Mouse (Mus musculus) central nervous system, embryonic 11.5 days (tissue): ENCODE measurements around the gene Olfr1349. TPM values are rescaled to one million over a fixed set of nuclear protein-coding genes. Genes with fewer than 3 reads are reported as not detected.

Source experiments
- polyA plus RNA-seq: library from polyadenylated mRNA; depleted of rRNA; stranded (reverse); fragments of >200 nt; gene quantifications from 2 replicates; pipeline ENCODE4 v1.2.3, GENCODE M21; 2012; rRNA removed

The Olfr1349 gene
- 0.09 TPM in 1 of 2 replicates, not detected in the other for polyA plus RNA-seq

DNA sequence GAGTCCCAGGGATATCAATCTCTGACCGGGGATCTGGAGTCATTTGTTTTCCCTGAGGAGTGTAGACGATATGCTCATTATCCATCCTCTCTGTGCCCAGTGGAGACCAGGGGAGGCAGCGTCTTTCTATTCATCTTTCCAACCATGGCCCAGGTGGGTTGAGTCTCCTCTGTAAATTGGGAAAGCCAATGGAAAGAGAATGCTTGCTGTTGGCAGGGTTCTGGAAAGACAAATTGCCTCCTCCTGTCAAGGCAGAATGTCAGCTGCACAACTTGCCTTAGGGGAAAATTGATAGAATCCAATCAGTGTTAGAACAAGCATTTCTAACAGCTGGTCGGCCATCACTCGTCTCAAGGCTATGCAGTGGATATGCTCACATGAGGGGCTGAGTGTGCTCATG, at the start of gene Olfr1349:
Olfr1349 (minus strand) TSS at position 101 of the 400 bp plus-strand sequence.

DNA sequence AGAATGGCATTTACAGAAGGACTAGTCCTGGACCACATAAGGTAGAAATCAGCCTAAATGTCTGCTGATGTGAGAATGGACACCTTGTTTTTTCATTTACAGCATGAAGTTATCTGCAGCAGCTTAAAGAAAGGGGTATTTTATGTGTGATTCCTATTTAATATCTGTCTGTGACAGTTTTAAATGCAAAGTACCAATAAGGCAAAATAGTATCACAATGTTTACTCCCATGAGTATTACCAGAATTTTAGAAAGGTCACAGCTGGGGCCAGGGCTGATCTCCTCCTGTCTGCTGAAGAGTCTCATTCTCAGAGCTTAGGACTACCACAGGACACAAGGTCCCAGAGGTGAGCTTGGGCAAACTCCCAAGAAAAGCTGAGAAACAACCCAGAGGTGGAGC, 41.8 kb upstream of the Olfr1349 start, which contains the start of gene Olfr1350:
Olfr1350 (plus strand) TSS at position 301 of the 400 bp plus-strand sequence.

DNA sequence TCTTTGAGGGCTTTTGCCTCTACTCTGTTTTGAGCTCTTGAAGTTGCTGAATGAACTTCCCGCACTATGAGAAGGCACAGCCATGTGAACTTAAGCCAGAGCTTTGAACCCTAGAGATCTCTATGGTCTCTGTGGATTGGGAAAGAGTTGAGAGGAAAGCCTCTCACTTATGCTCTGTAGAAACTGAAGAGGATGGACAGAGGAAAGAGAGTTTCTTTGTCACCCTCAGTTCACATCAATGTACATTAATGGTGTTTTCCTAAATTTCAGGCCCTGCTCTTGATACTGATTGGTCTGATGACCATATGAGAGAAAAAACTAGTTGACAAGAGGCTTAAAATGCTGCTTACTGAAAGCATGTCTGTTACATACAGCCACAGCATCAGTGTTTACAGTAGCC, 14.1 kb downstream of the Olfr1349 start, which contains the start of gene Olfr1348:
Olfr1348 (minus strand) TSS at position 101 of the 400 bp plus-strand sequence.

DNA sequence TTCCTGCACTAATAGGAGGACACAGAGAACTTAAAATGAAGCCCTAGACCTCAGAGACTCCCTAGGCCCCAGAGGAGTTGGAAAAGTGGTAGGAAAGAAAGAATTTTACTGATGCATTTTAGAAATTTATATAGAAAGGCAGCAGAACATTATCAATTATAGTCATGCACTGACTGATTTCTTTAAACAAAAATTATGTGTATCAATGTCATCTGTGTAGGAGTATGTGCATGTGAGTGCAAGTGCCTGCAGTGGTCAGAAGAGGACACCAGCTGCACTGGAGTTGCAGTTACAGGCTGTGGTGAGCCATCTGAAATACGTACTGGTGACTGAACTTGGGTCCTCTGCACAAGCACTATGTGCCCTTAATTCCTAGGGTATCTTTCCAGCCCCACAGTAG, 23.1 kb downstream of the Olfr1349 start, which contains the start of gene Olfr1347:
Olfr1347 (minus strand) TSS at position 101 of the 400 bp plus-strand sequence.

DNA sequence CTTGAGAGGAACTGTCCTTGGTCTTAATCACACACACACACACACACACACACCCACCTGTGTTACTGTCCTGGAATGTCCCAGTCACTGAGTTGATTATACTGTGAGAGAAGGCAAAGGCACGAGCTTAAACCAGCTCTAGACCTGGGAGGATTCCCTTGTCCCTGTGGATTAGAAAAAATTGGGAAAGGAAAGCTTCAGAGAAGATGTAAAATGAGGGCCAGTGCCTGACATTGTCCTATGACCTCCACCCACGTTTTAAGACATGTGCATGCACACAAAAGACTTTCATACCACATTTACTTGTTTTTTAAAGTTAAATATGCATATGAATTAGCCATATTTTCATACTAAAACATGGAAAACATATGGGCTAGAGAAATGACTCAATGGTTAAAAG, 35.9 kb downstream of the Olfr1349 start, which contains the start of gene Olfr5:
Olfr5 (minus strand) TSS at position 101 of the 400 bp plus-strand sequence.

DNA sequence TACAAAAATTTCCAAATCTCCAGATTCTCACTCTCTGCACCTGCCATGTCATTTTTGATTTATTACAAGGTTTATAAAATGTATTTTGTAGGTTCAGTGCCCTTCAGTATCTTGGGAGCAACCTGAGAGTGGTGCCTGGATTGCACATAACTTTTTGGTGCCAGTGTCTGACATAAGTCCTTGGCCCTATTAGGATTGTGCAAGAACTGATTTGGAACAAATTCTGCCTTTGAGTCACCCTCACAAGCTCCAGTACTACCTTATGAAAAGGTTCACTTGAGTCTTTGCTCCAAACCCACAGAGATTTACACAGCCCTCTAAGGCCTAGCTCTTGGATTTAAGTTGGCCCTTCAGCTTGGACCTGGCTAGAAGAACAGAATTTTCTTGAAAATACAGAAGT, 55.8 kb downstream of the Olfr1349 start, which contains the start of gene Olfr1346:
Olfr1346 (plus strand) TSS at position 151 of the 400 bp plus-strand sequence.

Other genes with a start within 250 kb of the Olfr1349 start
- gene Zfp667, start 236.4 kb downstream of the Olfr1349 start, polyA plus RNA-seq: 5.6 and 6.3 TPM in 2 replicates
- gene Zfp583, start 191.7 kb downstream of the Olfr1349 start, polyA plus RNA-seq: 6.1 and 7.8 TPM in 2 replicates
- 2.2 and 2.5 TPM in 2 replicates for gene Gm3854, start 179.2 kb downstream of the Olfr1349 start, polyA plus RNA-seq
- gene Zfp78, start 159.7 kb downstream of the Olfr1349 start, polyA plus RNA-seq: 1.5 and 2.3 TPM in 2 replicates
- 7.9 and 13.4 TPM in 2 replicates for gene Zfp28, start 139.7 kb downstream of the Olfr1349 start, polyA plus RNA-seq
- gene Smim17, start 124.2 kb downstream of the Olfr1349 start, polyA plus RNA-seq: 1.1 and 1.9 TPM in 2 replicates
- gene Gm20715, start 112.7 kb downstream of the Olfr1349 start, polyA plus RNA-seq: 0.05 and 0.06 TPM in 2 replicates
- gene Olfr1344, start 84.3 kb downstream of the Olfr1349 start, polyA plus RNA-seq: 0.02 and 0.06 TPM in 2 replicates
- not detected in 2 replicates for gene Olfr1336, start 66.8 kb downstream of the Olfr1349 start, polyA plus RNA-seq
- not detected in 2 replicates for gene Olfr1346, start 55.8 kb downstream of the Olfr1349 start, polyA plus RNA-seq
- gene Olfr5, start 36.0 kb downstream of the Olfr1349 start, polyA plus RNA-seq: not detected in 2 replicates
- not detected in 2 replicates for gene Olfr1347, start 23.2 kb downstream of the Olfr1349 start, polyA plus RNA-seq
- not detected in 2 replicates for gene Olfr1348, start 14.2 kb downstream of the Olfr1349 start, polyA plus RNA-seq
- not detected in 2 replicates for gene Olfr1350, start 41.9 kb upstream of the Olfr1349 start, polyA plus RNA-seq
- 9.7 and 24.4 TPM in 2 replicates for gene Zim1, start 173.5 kb upstream of the Olfr1349 start, polyA plus RNA-seq
- gene Peg3, start 207.5 kb upstream of the Olfr1349 start, polyA plus RNA-seq: 77.9 and 155 TPM in 2 replicates
- 11.2 and 27.5 TPM in 2 replicates for gene Usp29, start 207.6 kb upstream of the Olfr1349 start, polyA plus RNA-seq